Mouse (Mus musculus): ENCODE results near the gene Adora1.

DNA sequence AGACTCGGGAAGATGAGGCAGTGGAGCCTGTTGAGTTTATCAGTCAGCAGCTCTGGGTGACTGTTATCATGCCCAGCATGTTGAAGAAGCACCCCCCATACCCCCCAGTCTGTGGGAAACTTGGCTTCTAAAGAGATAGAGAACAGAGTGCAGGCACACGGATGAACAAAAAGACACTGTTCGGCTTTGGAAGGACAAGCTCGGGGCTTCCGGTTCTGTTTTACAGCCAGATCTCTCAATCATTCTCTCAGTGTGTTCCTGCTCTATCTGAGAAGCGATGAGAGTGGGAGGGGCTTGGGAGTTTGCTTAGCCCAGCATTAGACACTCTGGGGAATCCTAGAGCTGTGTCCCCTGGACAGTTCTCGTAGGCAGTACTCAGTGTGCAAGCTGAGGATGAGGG lies 21.8 kb downstream of the Adora1 start:
- TF ChIP-seq CTCF (IDR thresholded peaks at IDR 0.05; ENCODE audit: extremely low read depth, insufficient read length, insufficient replicate concordance, low read depth, low read length), result no peak
- no peak for TF ChIP-seq POLR2A (IDR thresholded peaks at IDR 0.05; ENCODE audit: low read depth, low read length)

Measured in small intestine, adult 2 months (tissue).